Mouse (Mus musculus) erythroblast, adult 5-6 weeks (primary cell): ENCODE measurements around the gene Cd300ld5. TPM values are rescaled to one million over a fixed set of nuclear protein-coding genes. Genes with fewer than 3 reads are reported as not detected.
"Not testable (repeated sequence)": the region's sequence is repeated elsewhere in the genome, so short reads cannot be mapped to it uniquely, and the experiment has no call there.

Source experiments
- ATAC-seq: replicated peaks from 2 replicates; pipeline ENCODE4 v1.8.0; 2016; ENCODE audit warnings: moderate number of reproducible peaks, mild to moderate bottlenecking, moderate TSS enrichment, inconsistent platforms; ENCODE audit not compliant: poor library complexity, low FRiP score, severe bottlenecking
- total RNA-seq, 2 experiments: library from RNA; stranded (forward) in 1 of 2; stranded (reverse) in 1 of 2; fragments of 150-400 nt in 1 of 2; fragments of 200-764, 138-1000 nt in 1 of 2; gene quantifications; 2 replicates each; pipeline versions ENCODE4 v1.2.3 to v1.2.4; 2015 to 2017; ENCODE audit warnings: low replicate concordance in 2 of 2

Cd300ld5 gene
- total RNA-seq, 2 experiments from 2014 or later: 1.7 TPM; not detected in 1

DNA sequence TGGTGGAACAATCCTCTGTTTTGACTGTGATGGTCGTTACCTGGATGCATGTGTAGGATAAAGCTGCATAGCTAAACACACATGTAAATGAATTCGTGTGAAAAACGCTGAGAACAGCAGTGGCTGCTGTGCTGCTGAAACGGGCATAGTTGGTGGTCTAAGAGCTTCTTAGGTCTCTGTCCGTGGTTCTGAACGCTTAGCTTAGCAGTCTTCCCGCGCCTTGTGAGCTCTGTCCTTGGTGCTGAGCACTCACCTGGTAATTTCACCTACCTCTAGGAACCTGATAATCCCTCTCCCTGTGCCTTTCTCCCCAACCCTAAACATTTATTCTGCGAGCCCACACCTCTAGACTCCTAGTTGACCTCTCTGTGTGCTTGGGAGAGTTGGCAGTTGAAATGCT, 14.6 kb upstream of the Cd300ld5 start:
- ATAC-seq: no peak

- no peak for ATAC-seq
These were observed 11.8 kb upstream of the Cd300ld5 start for GRCm38 (mm10) chr11:115049282-115049895.

GRCm38 (mm10) chr11:115048259-115048658, 10.7 kb upstream of the Cd300ld5 start, which contains the start of gene Cd300ld3:
Gene Cd300ld3 (minus strand): TSS chr11:115048409.
- ATAC-seq: no peak

GRCm38 (mm10) chr11:115026912-115027311, 10.7 kb downstream of the Cd300ld5 start, which contains the start of gene Cd300ld4:
Gene Cd300ld4 (minus strand): TSS chr11:115027012.
- ATAC-seq: not testable (repeated sequence)

GRCm38 (mm10) chr11:115016093-115016492, 21.5 kb downstream of the Cd300ld5 start, which contains the start of gene Cd300ld2:
Gene Cd300ld2 (minus strand): TSS chr11:115016193.
- ATAC-seq: not testable (repeated sequence)

DNA sequence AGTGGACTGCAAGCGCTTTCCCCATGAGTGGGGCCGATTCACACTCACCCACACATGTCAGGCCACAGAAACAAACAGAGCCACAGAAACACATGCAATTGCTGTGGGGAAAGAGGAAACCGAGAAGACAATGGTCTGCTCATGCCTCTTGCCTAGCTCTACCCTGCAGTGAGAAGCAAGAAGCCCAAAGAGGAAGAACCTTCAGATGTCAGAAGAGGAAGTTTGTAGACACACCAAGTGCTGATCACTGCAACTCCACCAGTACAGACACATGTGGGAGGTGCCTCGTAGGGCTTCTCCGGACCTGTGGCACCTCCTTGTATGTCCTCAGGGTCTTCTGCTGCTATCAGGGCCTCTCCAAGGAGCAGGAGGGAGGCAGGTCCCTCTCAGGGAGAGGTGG, 33.5 kb downstream of the Cd300ld5 start:
- ATAC-seq: no peak

DNA sequence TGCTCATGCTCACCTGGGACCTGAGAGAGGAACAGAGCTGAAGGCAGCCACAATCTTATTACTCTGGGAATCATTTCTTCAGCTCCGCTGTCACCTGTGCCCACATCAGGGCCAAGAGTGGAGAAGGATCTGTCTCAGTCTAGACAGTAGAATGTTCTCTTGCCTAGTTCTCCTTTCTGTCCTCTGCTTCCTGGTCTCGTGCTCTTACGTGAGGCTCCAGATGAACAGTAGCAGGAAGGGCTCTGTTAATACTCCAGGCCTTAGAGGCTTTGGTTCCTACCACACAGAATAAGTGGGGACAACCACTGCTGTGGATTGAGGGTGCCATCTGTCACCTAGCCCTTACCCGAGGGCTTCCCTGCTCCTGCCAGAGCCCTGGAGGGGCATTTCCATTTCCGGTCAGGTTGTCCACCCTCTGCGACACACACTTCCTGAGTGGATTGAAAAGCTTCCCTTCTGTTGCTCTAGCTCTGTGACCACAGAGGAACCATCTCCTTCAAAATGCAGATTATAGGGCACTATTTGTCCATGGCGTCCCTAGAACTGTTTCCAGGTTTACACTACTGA, 36.0 kb downstream of the Cd300ld5 start, which contains the start of gene Cd300c2:
Cd300c2 (minus strand) TSS at position 407 of the 567 bp plus-strand sequence.
- ATAC-seq: no peak

GRCm38 (mm10) chr11:114989793-114990192, 47.8 kb downstream of the Cd300ld5 start, which contains the start of gene Cd300ld:
Gene Cd300ld (minus strand): TSS chr11:114989922.
- no peak for ATAC-seq

GRCm38 (mm10) chr11:114981866-114982265, 55.7 kb downstream of the Cd300ld5 start:
- no peak for ATAC-seq

Other genes with a start within 250 kb of the Cd300ld5 start
- gene Btbd17, start 241.8 kb downstream of the Cd300ld5 start, total RNA-seq (2015; ENCODE audit: low replicate concordance): not detected in 2 replicates
- gene Btbd17, start 241.8 kb downstream of the Cd300ld5 start, total RNA-seq (2017; ENCODE audit: low replicate concordance): not detected in 2 replicates
- gene Gpr142, start 238.8 kb downstream of the Cd300ld5 start, total RNA-seq (2015; ENCODE audit: low replicate concordance): not detected in 2 replicates
- gene Gpr142, start 238.8 kb downstream of the Cd300ld5 start, total RNA-seq (2017; ENCODE audit: low replicate concordance): not detected in 2 replicates
- 0.77 TPM in 1 of 2 replicates, not detected in the other for gene Gprc5c, start 186.6 kb downstream of the Cd300ld5 start, total RNA-seq (2015; ENCODE audit: low replicate concordance)
- 0.09 TPM in 1 of 2 replicates, not detected in the other for gene Gprc5c, start 186.6 kb downstream of the Cd300ld5 start, total RNA-seq (2017; ENCODE audit: low replicate concordance)
- gene Cd300a, start 147.7 kb downstream of the Cd300ld5 start, total RNA-seq (2015; ENCODE audit: low replicate concordance): 3.8 and 4.8 TPM in 2 replicates
- 3.7 and 7.1 TPM in 2 replicates for gene Cd300a, start 147.7 kb downstream of the Cd300ld5 start, total RNA-seq (2017; ENCODE audit: low replicate concordance)
- 9.2 and 20.9 TPM in 2 replicates for gene Cd300lb, start 103.4 kb downstream of the Cd300ld5 start, total RNA-seq (2015; ENCODE audit: low replicate concordance)
- 9.6 and 14.8 TPM in 2 replicates for gene Cd300lb, start 103.4 kb downstream of the Cd300ld5 start, total RNA-seq (2017; ENCODE audit: low replicate concordance)
- gene Cd300c, start 68.6 kb downstream of the Cd300ld5 start, total RNA-seq (2015; ENCODE audit: low replicate concordance): not detected in 2 replicates
- 0.60 and 2.2 TPM in 2 replicates for gene Cd300c, start 68.6 kb downstream of the Cd300ld5 start, total RNA-seq (2017; ENCODE audit: low replicate concordance)
- gene Cd300ld, start 47.8 kb downstream of the Cd300ld5 start, total RNA-seq (2015; ENCODE audit: low replicate concordance): 5.2 and 9.2 TPM in 2 replicates
- 3.1 and 5.4 TPM in 2 replicates for gene Cd300ld, start 47.8 kb downstream of the Cd300ld5 start, total RNA-seq (2017; ENCODE audit: low replicate concordance)
- gene Cd300c2, start 35.9 kb downstream of the Cd300ld5 start, total RNA-seq (2015; ENCODE audit: low replicate concordance): 1.5 and 2.3 TPM in 2 replicates
- gene Cd300c2, start 35.9 kb downstream of the Cd300ld5 start, total RNA-seq (2017; ENCODE audit: low replicate concordance): 1.8 and 3.4 TPM in 2 replicates
- not detected in 2 replicates for gene Cd300ld2, start 21.6 kb downstream of the Cd300ld5 start, total RNA-seq (2015; ENCODE audit: low replicate concordance)
- not detected in 2 replicates for gene Cd300ld2, start 21.6 kb downstream of the Cd300ld5 start, total RNA-seq (2017; ENCODE audit: low replicate concordance)
- 1.7 TPM in 1 of 2 replicates, not detected in the other for gene Cd300ld4, start 10.8 kb downstream of the Cd300ld5 start, total RNA-seq (2015; ENCODE audit: low replicate concordance)
- 2.1 TPM in 1 of 2 replicates, not detected in the other for gene Cd300ld4, start 10.8 kb downstream of the Cd300ld5 start, total RNA-seq (2017; ENCODE audit: low replicate concordance)
- 1.7 and 27.2 TPM in 2 replicates for gene Cd300ld3, start 10.6 kb upstream of the Cd300ld5 start, total RNA-seq (2015; ENCODE audit: low replicate concordance)
- 13.0 TPM in 1 of 2 replicates, not detected in the other for gene Cd300ld3, start 10.6 kb upstream of the Cd300ld5 start, total RNA-seq (2017; ENCODE audit: low replicate concordance)
- 2.3 and 2.7 TPM in 2 replicates for gene Cd300e, start 24.4 kb upstream of the Cd300ld5 start, total RNA-seq (2015; ENCODE audit: low replicate concordance)
- 0.42 and 0.43 TPM in 2 replicates for gene Cd300e, start 24.4 kb upstream of the Cd300ld5 start, total RNA-seq (2017; ENCODE audit: low replicate concordance)
- 4.8 and 7.5 TPM in 2 replicates for gene Rab37, start 53.7 kb upstream of the Cd300ld5 start, total RNA-seq (2015; ENCODE audit: low replicate concordance)
- 3.8 and 4.3 TPM in 2 replicates for gene Rab37, start 53.7 kb upstream of the Cd300ld5 start, total RNA-seq (2017; ENCODE audit: low replicate concordance)
- 6.3 and 17.3 TPM in 2 replicates for gene Cd300lf, start 96.2 kb upstream of the Cd300ld5 start, total RNA-seq (2015; ENCODE audit: low replicate concordance)
- gene Cd300lf, start 96.2 kb upstream of the Cd300ld5 start, total RNA-seq (2017; ENCODE audit: low replicate concordance): 11.3 and 13.7 TPM in 2 replicates
- gene Slc9a3r1, start 125.6 kb upstream of the Cd300ld5 start, total RNA-seq (2015; ENCODE audit: low replicate concordance): 22.2 and 22.5 TPM in 2 replicates
- 17.7 and 19.1 TPM in 2 replicates for gene Slc9a3r1, start 125.6 kb upstream of the Cd300ld5 start, total RNA-seq (2017; ENCODE audit: low replicate concordance)
- gene Tmem104, start 149.7 kb upstream of the Cd300ld5 start, total RNA-seq (2015; ENCODE audit: low replicate concordance): 4.6 and 5.2 TPM in 2 replicates
- 0.85 and 1.5 TPM in 2 replicates for gene Tmem104, start 149.7 kb upstream of the Cd300ld5 start, total RNA-seq (2017; ENCODE audit: low replicate concordance)
- 3.1 and 8.8 TPM in 2 replicates for gene Nat9, start 150.1 kb upstream of the Cd300ld5 start, total RNA-seq (2015; ENCODE audit: low replicate concordance)
- 8.8 and 10.5 TPM in 2 replicates for gene Nat9, start 150.1 kb upstream of the Cd300ld5 start, total RNA-seq (2017; ENCODE audit: low replicate concordance)
- not detected in 2 replicates for gene Grin2c, start 229.5 kb upstream of the Cd300ld5 start, total RNA-seq (2015; ENCODE audit: low replicate concordance)
- gene Grin2c, start 229.5 kb upstream of the Cd300ld5 start, total RNA-seq (2017; ENCODE audit: low replicate concordance): not detected in 2 replicates
- 4.2 TPM in 1 of 2 replicates, not detected in the other for gene Fdxr, start 239.3 kb upstream of the Cd300ld5 start, total RNA-seq (2015; ENCODE audit: low replicate concordance)
- 2.9 TPM in 1 of 2 replicates, not detected in the other for gene Fdxr, start 239.3 kb upstream of the Cd300ld5 start, total RNA-seq (2017; ENCODE audit: low replicate concordance)